11 mouse cellular contexts compared by ENCODE assay signal in genomic region chr11:100490951-100491350, GRCm38 (mm10). TPM values are rescaled to one million over a fixed set of nuclear protein-coding genes. Genes with fewer than 3 reads are reported as not detected.
A peak's percentile ranks its signal among the peaks of the same experiment; 100 is the strongest.
DNase-seq lines count a peak whose midpoint lies in the region; ATAC-seq lines count a peak whose summit lies in the region.
"Had no signal": no experiment of that assay in that cellular context is flagged by ENCODE, and none has a peak within 500 bp of the region (broad histone marks: within the 10 kb centered on the region; RNA-seq: fewer than 3 reads in every experiment).

No protein-coding gene starts in this region.

- H3K27me3 ChIP-seq in kidney, embryonic 14.5 days (ENCODE audit: control insufficient read depth, insufficient read depth, low read length): no peaks in the 10 kb centered on the region
- H3K27me3 ChIP-seq: intestine, embryonic 15.5 days; limb, embryonic 13.5 days had no signal

- intact Hi-C loops in left cerebral cortex, postnatal 4 days (cut with DNase I): no loop called here

- no peak overlapping the region for H3K9ac ChIP-seq in kidney, embryonic 14.5 days (ENCODE audit: low read depth, low read length)
- H3K9ac ChIP-seq: intestine, embryonic 15.5 days; limb, embryonic 13.5 days had no signal

- H3K4me2 ChIP-seq in kidney, embryonic 14.5 days (replicated peaks; ENCODE audit: low read depth, low read length): no peak overlapping the region
- H3K4me2 ChIP-seq: intestine, embryonic 15.5 days; limb, embryonic 13.5 days had no signal

- peak; percentile 19 for DNase-seq in kidney, adult 9 months
- DNase-seq in thymus, postnatal 4 days: peak; percentile 38
- DNase-seq in thymus, postnatal 10 days (ENCODE audit: low spot score in 2 of 2): no peak
- DNase-seq in T-cell, adult 2 months (ENCODE audit: low spot score): peak; percentile 9
- no peak for DNase-seq in adrenal gland, adult (ENCODE audit: inconsistent age in 2 of 2, low spot score in 1 of 2)
- no peak for DNase-seq in left cerebral cortex, postnatal 4 days

- H3K9me3 ChIP-seq in kidney, embryonic 14.5 days (ENCODE audit: control insufficient read depth, low read length): no peaks in the 10 kb centered on the region
- H3K9me3 ChIP-seq: intestine, embryonic 15.5 days; limb, embryonic 13.5 days had no signal

- H3K4me1 ChIP-seq in kidney, embryonic 14.5 days (ENCODE audit: control insufficient read depth, insufficient read depth, low read length): no peaks in the 10 kb centered on the region
- H3K4me1 ChIP-seq: intestine, embryonic 15.5 days; limb, embryonic 13.5 days had no signal

- 88% methylated on average over 6 of the region's 6 CpGs for WGBS in kidney, embryonic 14.5 days

- no peak overlapping the region for H3K27ac ChIP-seq in kidney, embryonic 14.5 days (ENCODE audit: low read depth, low read length)
- H3K27ac ChIP-seq: intestine, embryonic 15.5 days; limb, embryonic 13.5 days; macrophage had no signal

- H3K4me3 ChIP-seq in kidney, embryonic 14.5 days (ENCODE audit: low read length): no peak overlapping the region
- H3K4me3 ChIP-seq: intestine, embryonic 15.5 days; limb, embryonic 13.5 days; myocyte had no signal

- ATAC-seq in kidney, embryonic 14.5 days (ENCODE audit: low FRiP score, low TSS enrichment): no peak
- ATAC-seq: intestine, embryonic 15.5 days had no signal

- H3K36me3 ChIP-seq in kidney, embryonic 14.5 days (ENCODE audit: control insufficient read depth, insufficient read depth, low read length): peaks cover 87% of the 10 kb centered on the region

RNA-seq across cellular contexts. Expression of gene Klhl11, which starts 18.4 kb away (rescaled TPM):
- polyA plus RNA-seq in kidney, embryonic 14.5 days (2014; fragmentation: Nextera tagmentation; extraction: Ambion mirVana): 8.5 and 12.3 TPM in 2 replicates
- total RNA-seq in left cerebral cortex, postnatal 4 days (2021): 10 to 100 TPM; 50.7 to 54.1 TPM

RNA-seq across cellular contexts. Expression of gene Acly, which starts 36.8 kb away (rescaled TPM):
- 70.1 and 158 TPM in 2 replicates for polyA plus RNA-seq in kidney, embryonic 14.5 days (2014; fragmentation: Nextera tagmentation; extraction: Ambion mirVana)
- 100 to 1,000 TPM; 211 to 219 TPM for total RNA-seq in left cerebral cortex, postnatal 4 days (2021)

RNA-seq across cellular contexts. Expression of gene Klhl10, which starts 49.2 kb away (rescaled TPM):
- 0.61 and 0.68 TPM in 2 replicates for polyA plus RNA-seq in kidney, embryonic 14.5 days (2014; fragmentation: Nextera tagmentation; extraction: Ambion mirVana)
- 1 to 10 TPM; 1.9 to 3.1 TPM for total RNA-seq in left cerebral cortex, postnatal 4 days (2021)

RNA-seq across cellular contexts. Expression of gene Nt5c3b, which starts 49.3 kb away (rescaled TPM):
- 100 and 112 TPM in 2 replicates for polyA plus RNA-seq in kidney, embryonic 14.5 days (2014; fragmentation: Nextera tagmentation; extraction: Ambion mirVana)
- 10 to 100 TPM; 85.5 to 91.9 TPM for total RNA-seq in left cerebral cortex, postnatal 4 days (2021)

RNA-seq across cellular contexts. Expression of gene Ttc25, which starts 54.5 kb away (rescaled TPM):
- 0.58 and 0.77 TPM in 2 replicates for polyA plus RNA-seq in kidney, embryonic 14.5 days (2014; fragmentation: Nextera tagmentation; extraction: Ambion mirVana)
- total RNA-seq in left cerebral cortex, postnatal 4 days (2021): under 1 TPM; 0.58 to 0.93 TPM

Comparison
In these comparisons a context has a peak if more than half of its experiments do, and no peak if none do; other contexts are left out.
1. DNase-seq: peak in kidney, adult 9 months (single experiment), thymus, postnatal 4 days (single experiment) and T-cell, adult 2 months (single experiment); none in thymus, postnatal 10 days (0 of 2), adrenal gland, adult (0 of 2) and left cerebral cortex, postnatal 4 days (single experiment).